Mouse (Mus musculus) CD4-positive, CD25-positive, alpha-beta regulatory T cell, adult 9 weeks (primary cell): ENCODE results near the gene Zfp14. TPM values are rescaled to one million over a fixed set of nuclear protein-coding genes. Genes with fewer than 3 reads are reported as not detected.

Experiments
- polyA plus RNA-seq: library from polyadenylated mRNA; unstranded; fragments of 100-300 nt; shearing (Covaris generic); gene quantifications from one replicate; pipeline ENCODE4 v1.2.1, GENCODE M21; 2017

The Zfp14 gene
- polyA plus RNA-seq = 7.1 TPM

DNA sequence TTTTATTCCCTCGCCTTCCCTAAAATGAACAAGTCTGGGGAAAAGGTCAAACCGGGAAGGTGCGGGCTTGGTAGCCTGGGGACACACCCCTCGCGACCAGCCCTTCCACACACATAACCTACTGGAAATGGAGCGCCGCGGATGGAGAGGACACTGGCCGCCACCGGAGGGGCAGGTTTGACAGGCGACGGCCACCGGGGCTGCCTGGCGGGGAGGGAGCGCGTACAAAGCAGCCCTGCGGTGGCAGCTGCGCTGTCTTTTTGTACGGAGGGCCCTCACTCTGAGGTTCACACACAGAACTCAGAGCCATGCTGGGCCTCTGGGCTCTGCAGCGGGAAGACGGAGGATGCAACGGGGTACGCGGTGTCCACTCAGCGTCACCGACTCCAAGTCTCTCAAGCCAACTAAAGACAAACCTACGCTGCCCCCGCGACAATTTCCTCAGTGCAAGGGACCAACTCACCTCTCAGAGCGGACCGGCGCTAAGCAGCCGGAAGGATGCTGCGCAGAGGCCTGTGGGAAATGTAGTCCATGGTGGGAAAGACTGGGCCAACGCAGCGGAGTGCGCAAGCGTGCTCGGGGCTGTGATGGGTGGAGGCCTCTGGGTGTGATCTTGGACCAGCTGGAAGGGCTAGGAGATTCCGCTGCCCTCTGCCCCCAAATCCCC, at the start of gene Zfp14:
Gene Zfp14 (minus strand): TSS at position 499 of the 667 bp plus-strand sequence.

DNA sequence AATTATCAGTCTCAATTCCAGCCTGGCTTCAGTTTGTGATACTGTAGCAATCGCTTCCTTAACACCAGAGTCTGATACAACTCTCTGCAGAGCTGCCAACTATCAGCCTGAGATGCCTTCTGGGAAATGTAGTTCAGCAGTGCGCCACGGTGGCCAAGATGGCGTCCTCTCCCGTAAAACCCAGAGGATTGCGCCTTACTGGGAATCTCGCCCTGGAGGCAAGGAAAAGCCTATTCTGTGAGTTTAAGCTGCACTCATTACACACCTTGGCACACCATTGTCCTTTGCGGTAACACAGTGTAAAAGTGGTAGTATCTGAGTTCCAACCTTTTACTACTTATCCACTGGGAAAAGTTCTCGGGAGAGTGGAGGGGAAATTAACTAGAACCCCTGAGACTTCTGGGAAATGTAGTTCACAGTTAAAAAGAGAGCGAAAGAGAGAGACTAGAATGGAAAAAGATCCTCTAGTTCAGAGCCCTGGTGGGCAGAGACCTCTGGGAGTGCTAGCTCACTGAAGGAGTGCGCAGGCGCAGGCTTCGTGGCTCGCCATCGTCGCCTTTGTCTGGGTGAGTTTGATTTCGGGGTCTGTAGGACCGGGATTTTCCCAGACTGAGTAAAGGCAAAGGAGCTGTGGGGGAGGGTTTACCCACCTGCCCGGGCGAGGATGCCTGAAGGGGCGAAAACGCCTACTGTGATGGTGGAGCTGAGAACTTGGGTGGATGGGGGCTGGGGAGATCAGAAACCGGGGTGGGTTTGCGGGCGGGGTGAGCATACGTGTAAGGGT, 43.7 kb upstream of the Zfp14 start, which contains the start of gene Zfp260:
Gene Zfp260 (plus strand): TSS at position 132 of the 784 bp plus-strand sequence.

DNA sequence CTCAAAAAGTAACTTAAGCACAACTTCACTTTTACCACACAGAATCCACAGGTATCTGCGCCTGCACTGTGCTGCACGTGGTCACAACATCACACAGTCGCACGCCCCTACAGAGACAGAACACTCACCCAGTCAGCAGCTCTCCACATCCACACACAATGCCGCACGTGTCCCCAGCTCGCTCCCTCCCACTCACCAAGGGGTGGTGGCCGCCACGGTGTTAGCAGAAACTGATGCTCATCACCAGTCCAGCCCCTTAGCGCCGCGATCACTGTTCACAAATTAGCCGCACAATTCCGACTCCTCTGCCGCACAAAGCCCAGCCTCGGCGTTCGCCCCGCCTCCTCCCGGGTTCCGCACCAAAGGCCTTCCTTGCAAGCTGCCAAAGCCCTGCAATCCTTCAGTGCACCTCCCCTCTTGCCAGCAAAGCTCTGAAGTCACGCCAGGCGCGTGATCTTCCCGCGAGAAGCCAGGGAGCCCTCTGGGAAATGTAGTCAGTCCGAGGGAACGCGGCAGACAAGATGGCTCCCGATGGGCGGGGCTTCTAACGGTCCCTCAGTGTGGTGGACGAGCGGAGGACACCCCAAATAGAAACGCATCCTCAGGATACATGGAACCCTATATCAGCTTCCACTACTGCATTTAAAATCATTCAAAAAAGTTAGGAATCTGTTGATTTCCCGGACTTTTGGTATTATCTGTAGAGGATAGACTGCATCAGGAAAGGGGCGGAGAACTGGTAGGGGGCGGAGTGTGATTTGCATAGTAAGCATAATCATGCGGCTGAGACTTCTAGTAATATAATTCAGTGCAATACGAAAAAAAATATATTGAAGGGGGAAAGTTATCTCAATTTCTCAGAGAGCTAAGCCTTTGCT, 39.2 kb upstream of the Zfp14 start, which contains the start of the genes Gm26920 and Zfp566:
Gene Gm26920 (minus strand): TSS at position 319 of the 878 bp plus-strand sequence.
Gene Zfp566 (minus strand): TSS at position 436 of the 878 bp plus-strand sequence.

DNA sequence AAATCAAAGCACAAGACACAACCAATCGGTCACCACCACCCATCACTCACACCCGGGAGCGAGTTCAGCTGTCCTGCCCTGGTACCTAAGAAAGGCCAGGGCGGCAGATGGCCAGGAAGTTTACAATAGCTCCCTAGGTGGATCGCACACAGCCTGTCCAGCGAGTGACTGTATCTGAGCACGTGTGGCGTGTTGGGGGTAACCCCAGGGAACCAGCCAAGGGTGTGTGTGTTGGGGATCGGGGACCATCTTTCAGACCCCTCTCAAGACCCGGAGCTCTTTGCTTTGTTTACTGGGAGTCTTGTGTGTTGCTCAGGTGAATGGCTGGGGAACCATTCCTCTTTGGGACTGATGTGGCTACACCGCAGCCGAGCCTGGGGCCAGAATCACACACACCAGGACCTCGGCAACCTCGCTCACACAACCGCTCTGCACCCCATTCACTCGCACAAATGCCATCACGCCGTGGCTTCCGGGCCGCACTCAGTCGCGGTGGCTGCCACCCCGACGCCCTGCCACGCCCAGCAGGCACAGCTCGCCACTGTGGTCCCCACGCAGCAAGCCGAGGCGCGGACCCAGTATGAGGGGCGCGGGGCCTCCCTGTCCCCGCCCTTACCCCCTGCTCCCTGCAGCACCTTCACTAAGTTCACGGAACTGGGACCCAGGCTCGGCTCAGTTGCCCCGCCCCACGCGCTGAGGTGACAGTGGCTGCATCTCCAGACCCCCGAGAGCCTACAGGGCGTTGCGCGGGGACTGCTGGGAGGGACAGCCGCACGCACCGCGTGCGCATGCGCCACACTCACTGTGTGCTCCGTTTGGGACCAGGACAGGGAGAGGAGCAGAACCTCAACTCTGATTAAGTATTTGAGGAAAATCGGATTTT, 21.2 kb upstream of the Zfp14 start, which contains the start of gene Zfp82:
Gene Zfp82 (minus strand): TSS at position 755 of the 883 bp plus-strand sequence.

Other genes starting within 250 kb of the Zfp14 start
- gene Zfp790, start 235.3 kb downstream of the Zfp14 start, polyA plus RNA-seq = 31.1 TPM
- gene Zfp940, start 197.7 kb downstream of the Zfp14 start, polyA plus RNA-seq = 7.1 TPM
- gene Zfp420, start 191.4 kb downstream of the Zfp14 start, polyA plus RNA-seq = 15.7 TPM
- gene Zfp27, start 144.8 kb downstream of the Zfp14 start, polyA plus RNA-seq = 5.9 TPM
- gene Zfp383, start 143.2 kb downstream of the Zfp14 start, polyA plus RNA-seq = 0.99 TPM
- 7.3 TPM for gene Zfp74, start 97.3 kb downstream of the Zfp14 start, polyA plus RNA-seq
- gene Zfp568, start 67.4 kb downstream of the Zfp14 start, polyA plus RNA-seq = 6.3 TPM
- 13.1 TPM for gene Zfp82, start 21.5 kb upstream of the Zfp14 start, polyA plus RNA-seq
- gene Gm26920, start 39.0 kb upstream of the Zfp14 start, polyA plus RNA-seq = 2.0 TPM
- 14.8 TPM for gene Zfp566, start 39.1 kb upstream of the Zfp14 start, polyA plus RNA-seq
- 95.2 TPM for gene Zfp260, start 43.4 kb upstream of the Zfp14 start, polyA plus RNA-seq
- gene Zfp382, start 70.6 kb upstream of the Zfp14 start, polyA plus RNA-seq = 15.8 TPM
- 33.9 TPM for gene Zfp146, start 118.4 kb upstream of the Zfp14 start, polyA plus RNA-seq
- 1.5 TPM for gene Cox7a1, start 132.8 kb upstream of the Zfp14 start, polyA plus RNA-seq
- 74.4 TPM for gene Capns1, start 147.4 kb upstream of the Zfp14 start, polyA plus RNA-seq
- gene Polr2i, start 180.6 kb upstream of the Zfp14 start, polyA plus RNA-seq = 69.2 TPM
- 134 TPM for gene Tbcb, start 180.9 kb upstream of the Zfp14 start, polyA plus RNA-seq
- gene Ovol3, start 184.3 kb upstream of the Zfp14 start, polyA plus RNA-seq = not detected
- 0.69 TPM for gene Thap8, start 228.7 kb upstream of the Zfp14 start, polyA plus RNA-seq
- gene Wdr62, start 229.0 kb upstream of the Zfp14 start, polyA plus RNA-seq = 5.3 TPM
- gene Clip3, start 240.3 kb upstream of the Zfp14 start, polyA plus RNA-seq = 4.2 TPM